Mouse (Mus musculus) MEL-GATA-1-ER (cell line): ENCODE results near the gene Smchd1.
A peak's percentile ranks its signal among the peaks of the same experiment; 100 is the strongest.

Experiments used
- DNase-seq: peaks from one replicate; pipeline ENCODE4 v3.0.0-alpha.2; 2012; ENCODE audit warnings: low read depth; ENCODE audit errors: extremely low read depth

Smchd1 gene

DNA sequence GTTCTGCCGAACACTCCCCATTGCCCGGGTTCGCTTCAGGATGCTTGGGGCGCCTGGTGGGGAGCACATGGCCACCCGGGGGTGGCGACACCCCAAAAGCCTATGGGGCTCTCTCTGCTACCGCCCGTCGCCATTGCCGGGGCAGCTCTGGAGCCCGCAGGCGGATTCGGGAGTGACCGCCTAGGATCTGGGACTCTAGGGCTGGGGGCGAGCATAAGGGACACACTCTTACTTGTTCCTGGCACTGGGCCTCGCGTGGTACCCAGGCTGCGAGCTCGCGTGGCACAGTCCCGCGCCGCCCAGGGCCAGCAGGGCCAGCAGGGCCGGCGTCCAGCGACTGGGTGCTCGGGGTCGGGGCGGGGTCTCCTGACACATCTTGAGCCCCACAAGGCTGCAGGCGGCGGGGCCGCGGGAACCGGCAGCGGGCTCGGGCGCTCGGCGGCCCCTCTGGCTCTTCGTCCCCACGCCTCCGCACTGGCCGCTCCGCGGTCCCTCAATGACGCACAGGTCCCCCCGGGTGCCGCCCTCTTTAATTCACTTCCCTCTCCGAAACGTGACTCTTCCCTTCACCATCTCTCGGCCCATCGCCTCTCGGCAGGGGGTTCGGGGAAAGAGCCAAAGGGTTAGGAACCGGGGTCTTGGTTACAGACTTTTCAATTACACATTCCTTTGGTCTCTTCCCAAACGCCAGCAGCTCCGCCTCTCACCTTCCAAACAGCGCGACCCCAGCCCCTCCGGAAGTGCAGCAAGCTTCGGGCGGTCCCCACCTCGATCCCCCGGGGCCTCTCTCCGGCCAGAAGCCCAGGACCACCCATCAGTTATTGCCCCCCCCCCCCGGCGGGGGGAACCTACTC lies 164.4 kb downstream of the Smchd1 start:
- DNase-seq, result peak; percentile 36

GRCm38 (mm10) chr17:71309711-71310485 lies 165.2 kb downstream of the Smchd1 start:
- DNase-seq, result no peak

GRCm38 (mm10) chr17:71309141-71309540 lies 166.0 kb downstream of the Smchd1 start:
- DNase-seq, result no peak

DNA sequence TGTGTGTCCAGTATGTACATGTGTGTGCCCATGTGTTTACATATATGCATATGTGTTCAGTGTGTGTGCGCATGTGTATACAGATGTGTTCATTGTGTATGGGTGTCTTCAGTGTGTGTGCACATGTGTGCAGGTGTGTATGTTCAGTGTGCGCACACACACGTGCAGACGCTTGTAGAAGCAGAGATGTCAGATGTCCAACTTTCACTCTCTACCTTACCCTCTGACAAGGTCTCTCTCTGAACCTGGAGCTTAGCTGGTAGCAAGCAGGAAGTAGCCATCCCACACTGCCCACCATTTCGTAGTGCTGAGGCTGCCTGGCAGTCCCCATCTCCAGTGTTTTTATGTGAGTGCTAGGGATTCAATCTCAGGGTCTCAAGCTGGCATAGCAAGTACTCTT lies 166.8 kb downstream of the Smchd1 start:
- DNase-seq, result no peak

GRCm38 (mm10) chr17:71307251-71307790 lies 167.8 kb downstream of the Smchd1 start:
- DNase-seq, result no peak

DNA sequence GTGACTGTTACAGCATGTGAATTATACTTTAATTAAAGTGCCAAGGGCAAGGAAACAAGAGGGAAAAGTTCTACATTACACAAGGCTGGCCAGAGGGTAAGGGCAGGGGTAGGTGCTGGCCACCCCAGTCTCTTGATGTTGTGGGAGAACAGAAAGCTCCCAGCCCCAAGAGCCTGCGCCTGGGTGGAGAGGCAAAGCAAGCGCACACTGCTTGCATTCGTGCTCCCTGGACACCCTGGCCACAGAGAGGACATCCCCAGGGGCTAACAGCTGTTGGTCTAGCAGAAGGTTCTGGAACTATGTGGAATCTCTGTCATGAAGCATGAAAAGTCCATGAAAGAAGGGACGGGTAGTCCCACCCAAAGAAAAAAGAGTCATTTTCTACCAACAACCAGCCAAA lies 168.4 kb downstream of the Smchd1 start:
- no peak for DNase-seq

- DNase-seq, result no peak
Measured at GRCm38 (mm10) chr17:71306091-71306490, 169.1 kb downstream of the Smchd1 start.

DNA sequence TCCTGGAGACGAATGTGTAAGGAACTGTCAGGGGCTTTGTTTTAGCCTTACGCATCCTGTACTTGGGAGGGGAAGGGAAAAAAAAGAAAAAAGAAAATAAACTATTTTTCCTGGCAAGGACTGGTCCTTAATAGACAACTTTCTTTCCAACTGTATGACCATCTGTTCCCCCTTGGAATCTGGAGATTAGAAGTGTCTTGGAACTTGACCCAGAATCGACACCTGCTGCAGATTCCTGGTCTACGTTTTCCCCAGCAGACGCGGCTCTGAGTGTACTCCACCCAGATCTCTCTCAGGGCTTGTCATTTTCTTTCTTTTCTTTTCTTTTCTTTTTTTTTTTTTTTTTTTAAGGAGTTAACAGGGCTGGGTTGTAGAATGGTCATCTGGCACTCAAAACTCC lies 171.7 kb downstream of the Smchd1 start:
- no peak for DNase-seq

- no peak for DNase-seq
Measured at GRCm38 (mm10) chr17:71301413-71301812, 173.7 kb downstream of the Smchd1 start.

- DNase-seq, result no peak
Measured at GRCm38 (mm10) chr17:71300338-71300737, 174.8 kb downstream of the Smchd1 start.

DNA sequence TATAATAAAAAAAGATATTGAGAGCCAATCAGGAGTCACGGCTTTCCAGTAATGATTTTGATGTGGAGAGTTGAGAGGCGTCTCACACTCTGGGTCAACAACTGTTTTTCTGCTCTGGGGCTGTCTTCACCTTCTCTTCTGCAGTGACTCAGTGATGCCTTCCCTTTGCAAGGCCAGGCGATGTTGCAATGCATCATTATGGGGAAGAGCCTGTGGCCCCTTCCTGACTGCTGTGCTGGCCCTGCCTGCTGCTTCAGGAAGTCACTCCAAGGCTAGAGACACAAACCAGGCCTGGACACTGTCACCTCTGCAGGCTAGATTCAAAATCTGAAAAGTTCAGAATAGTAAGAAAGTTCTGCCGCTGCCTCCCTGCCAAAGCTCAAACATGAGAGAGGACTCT lies 175.3 kb downstream of the Smchd1 start:
- DNase-seq, result no peak

- DNase-seq, result no peak
Measured at GRCm38 (mm10) chr17:71294570-71294969, 180.6 kb downstream of the Smchd1 start.
